Mouse (Mus musculus): ENCODE results near the gene Rab6b.

GRCm38 (mm10) chr9:103234059-103234458 is 122.5 kb downstream of the Rab6b start:
- TF ChIP-seq CTCF (IDR thresholded peaks at IDR 0.05; ENCODE audit: borderline replicate concordance, insufficient read depth, low read depth, low read length): no peak
- TF ChIP-seq POLR2A (IDR thresholded peaks at IDR 0.05; ENCODE audit: borderline replicate concordance, insufficient read depth, low read length): no peak
